Mouse (Mus musculus) fat pad, adult 2 months (tissue): ENCODE measurements around the gene Hnrnph1.

Experiments used
- DNase-seq: peaks from one replicate; pipeline ENCODE4 v3.0.0-alpha.2; 2011; ENCODE audit warnings: low read depth, low spot score; ENCODE audit errors: extremely low read depth

Hnrnph1 gene

DNA sequence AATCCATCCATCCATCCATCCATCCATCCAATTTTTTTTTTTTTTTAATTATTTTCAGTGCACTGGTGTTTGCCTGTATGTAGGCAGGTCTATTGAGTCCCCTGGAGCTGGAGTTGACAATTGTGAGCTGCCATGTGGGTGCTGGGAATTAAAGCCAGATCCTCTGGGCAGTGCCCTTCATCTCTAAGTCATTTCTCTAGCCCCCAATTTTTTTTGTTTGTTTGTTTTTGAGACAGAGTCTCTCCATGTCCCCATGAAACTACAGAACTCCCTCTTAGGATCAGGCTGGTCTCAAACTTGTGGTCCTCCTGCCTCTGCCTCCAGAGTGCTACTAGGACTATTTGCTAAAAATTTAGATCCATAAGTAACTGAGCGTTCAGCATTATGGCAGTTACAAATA is 4.9 kb upstream of the Hnrnph1 start:
- DNase-seq = no peak

DNA sequence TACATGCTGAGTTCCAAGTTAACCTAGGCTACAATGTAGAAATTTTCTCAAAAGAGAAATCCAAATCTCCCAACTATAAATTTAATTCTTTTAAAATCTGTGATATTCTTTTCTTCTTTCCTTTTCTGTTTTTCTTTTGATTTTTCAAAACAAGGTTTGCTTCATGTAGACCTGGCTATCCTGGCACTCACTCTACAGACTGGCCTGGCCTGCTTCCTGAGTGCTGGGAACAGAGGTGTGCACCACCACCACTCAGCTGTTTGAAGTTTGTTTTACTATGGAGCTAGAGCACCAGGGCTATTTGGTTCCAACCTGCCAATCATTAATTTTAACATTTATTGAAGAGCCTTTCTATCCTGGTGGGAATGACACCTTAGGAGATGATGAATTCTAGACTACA is 3.7 kb upstream of the Hnrnph1 start:
- DNase-seq = no peak

DNA sequence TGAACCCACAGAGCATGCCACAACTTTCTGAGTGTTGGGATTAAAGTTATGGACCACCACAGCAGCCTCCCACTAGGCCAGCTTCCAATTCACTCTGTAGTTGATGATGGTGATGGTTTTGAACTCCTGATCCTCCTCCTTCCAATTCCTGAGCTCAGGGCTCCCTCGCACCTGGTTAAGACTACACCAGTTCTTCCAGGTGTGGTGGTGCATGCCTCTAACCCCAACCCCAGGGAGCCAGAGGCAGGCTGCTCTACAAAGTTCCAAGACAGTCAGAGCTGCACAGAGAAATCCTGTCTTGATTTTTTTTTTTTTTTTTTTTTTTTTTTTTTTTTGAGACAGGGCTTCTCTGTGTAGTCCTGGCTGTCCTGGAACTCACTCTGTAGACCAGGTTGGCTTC is 3.2 kb upstream of the Hnrnph1 start:
- no peak for DNase-seq

DNA sequence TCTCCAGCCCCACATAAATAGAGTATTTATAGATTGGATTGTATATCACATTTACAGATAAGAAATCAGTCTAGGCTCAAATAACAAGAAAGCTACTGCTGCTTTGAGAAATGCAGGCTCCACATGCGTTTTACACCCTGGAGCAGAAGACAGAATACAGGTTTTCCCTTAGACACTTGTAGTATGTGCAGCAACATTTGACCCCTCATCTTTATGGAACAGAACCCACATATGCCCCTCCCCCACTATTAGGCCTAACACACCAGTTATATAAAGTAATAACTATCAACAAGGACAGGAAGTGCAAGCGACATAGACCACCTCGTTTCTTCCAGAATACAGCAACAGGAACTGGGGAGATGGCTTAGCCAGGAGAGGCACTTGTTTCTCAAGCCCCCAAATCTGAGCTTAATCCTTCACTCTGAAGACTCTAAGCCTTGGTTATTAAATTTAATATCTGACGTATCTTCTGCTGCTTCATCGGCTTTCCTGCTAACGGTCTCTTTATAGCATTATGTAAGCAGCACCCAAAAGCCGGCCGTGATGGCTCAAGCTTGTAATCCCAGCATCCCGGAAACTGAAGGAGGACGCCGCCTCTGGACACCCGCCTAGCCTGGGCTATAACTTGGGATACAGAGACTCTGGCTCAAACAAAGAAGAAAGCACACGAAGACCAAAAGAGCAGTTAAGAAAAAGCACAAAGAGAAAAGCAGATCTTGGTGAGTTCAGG is 2.3 kb upstream of the Hnrnph1 start:
- no peak for DNase-seq

DNA sequence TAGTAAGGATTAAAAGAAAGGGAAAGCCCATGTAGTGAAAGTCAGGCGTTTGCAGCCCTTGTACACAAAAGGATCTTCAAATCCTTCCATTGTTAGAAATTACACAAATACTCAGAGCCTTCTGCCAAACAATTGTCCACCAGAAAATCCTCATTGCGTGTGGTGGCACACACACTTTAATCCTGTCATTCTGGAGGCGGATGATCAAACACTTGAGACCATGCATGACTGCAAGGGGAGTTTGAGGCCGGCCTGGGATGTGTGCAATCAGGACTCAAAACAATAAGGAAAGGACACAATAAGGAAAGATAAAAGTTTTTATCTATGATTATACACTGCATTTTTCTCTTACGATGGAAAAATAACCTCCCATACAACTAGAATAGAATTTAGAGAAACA is 1.4 kb upstream of the Hnrnph1 start:
- DNase-seq = no peak

DNA sequence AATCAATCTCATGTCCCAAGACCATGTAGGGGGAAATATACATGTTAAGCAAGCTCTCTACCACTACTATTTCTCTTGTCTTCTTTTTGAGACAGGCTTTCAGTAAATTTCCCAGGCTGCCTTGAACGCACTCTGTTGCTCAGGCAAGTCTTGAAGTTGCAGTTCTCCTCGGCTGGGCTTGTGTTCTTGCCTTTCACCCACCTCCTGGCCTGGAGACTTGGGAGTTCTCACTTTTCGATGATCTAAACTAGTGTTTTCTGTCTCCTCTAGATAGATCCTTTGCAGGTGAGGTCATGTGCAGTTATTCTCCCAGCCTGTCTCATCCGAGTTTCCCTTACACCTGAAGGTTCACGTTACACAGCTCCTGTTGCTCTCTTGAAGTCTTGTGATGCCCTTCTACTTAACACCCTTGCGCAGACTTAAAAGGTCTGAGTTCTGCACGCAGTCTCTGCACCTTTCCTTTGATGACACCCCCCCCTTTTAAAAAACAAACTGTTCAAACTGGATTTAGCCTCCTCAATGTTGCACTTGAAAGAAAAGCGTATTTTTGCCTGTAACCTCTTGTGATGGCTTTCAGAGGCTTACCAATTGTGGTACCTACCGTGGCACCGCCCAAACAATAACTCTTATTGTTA is 517 bp upstream of the Hnrnph1 start:
- DNase-seq = no peak

DNA sequence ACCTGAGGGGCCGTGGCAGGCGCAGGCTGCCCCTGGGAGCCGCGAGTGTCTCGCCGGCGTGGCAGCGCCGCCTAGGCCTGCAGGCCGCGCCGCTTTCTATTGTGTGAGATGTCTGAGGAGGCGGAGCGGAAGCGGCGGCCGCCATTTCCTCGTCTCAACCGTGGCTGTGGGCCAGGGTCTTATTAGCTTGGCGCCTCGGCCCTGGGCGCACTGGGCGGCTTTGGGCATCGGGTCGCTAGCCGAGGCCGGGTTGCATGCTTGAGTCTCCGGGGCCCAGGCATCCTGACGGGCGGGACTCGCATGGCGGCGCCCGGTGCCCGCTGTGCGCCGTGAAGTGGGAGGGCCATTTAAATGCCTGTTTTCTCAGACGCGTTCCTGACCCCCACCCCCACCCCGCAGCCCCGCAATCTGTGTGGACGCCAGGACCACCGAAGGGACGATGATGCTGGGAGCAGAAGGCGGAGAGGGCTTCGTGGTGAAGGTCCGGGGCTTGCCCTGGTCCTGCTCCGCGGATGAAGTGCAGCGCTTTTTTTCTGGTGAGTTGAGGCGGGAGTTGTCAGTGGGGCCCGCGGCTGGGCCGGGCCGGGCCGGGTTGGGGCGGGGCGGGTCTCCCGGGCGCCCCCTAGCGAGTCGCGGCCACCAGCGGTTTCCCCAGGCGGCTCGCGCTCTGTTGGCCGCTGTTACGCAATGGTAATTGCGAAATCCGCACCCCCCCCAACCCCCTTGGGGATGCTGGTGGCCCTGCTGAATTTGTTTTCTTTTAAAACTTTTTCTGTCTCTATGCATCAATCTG is 1.3 kb downstream of the Hnrnph1 start:
- DNase-seq = no peak

DNA sequence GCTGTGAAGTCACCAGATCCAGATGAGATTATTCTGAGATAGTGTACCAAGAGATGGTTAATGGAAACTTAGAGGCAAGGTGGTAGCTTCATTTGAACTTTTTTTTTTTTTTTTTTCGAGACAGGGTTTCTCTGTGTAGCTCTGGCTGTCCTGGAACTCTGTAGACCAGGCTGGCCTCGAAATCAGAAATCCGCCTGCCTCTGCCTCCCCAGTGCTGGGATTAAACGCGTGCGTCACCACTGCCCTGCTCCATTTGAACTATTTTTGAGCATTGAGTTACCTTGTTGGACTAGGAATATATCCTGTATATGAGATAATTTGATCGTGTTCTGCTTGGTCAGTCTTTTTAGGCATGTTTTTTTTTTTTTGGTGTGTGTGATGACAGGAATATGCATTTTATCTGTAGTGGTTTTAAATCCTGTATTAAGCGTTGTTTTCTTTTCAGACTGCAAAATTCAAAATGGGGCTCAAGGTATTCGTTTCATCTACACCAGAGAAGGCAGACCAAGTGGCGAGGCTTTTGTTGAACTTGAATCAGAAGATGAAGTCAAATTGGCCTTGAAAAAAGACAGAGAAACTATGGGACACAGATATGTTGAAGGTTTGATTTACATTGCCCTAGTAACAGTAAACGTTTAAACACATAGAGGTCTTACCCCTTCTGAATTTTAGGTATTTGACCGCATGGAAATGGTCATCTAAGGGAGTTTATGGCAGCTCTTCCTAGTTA is 2.4 kb downstream of the Hnrnph1 start:
- no peak for DNase-seq

DNA sequence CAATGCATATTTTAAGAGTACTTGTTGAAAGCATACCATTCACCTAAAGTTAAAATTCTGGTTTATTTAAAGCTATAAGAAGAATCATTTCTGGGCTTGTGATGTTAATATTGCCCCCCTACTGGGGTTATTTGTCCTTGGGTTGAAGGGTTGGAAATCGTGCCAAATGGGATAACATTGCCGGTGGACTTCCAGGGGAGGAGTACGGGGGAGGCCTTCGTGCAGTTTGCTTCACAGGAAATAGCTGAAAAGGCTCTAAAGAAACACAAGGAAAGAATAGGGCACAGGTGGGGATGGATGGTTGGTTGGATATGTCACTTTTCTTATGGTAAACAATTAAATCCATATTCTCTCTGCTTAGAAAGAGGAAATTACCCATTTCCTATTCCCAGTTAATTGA is 4.5 kb downstream of the Hnrnph1 start:
- DNase-seq = no peak

DNA sequence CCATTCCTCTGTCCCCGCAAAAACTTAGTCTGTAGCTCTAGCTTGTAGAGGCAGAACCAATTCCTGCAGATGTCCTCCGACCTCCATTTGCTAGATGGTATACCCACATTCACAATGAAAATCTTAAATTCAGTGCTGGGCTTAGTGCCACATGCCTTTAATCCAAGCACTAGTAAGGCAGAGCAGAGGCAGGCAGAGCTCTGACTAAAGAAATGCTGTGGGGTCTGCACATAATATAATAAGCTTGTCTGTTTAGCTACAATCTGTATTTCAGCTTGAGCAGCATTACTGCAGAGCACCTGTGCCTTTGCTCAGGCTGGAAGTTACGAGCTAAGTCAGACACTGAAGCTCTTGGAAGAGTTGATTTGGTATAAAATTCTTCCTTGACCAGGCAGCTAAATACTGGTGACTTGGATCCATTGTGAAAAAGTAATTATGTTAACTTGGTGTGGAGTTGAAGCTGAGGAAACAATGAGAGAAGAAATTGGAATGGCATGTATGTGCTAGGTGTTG is 10.4 kb downstream of the Hnrnph1 start:
- no peak for DNase-seq

DNA sequence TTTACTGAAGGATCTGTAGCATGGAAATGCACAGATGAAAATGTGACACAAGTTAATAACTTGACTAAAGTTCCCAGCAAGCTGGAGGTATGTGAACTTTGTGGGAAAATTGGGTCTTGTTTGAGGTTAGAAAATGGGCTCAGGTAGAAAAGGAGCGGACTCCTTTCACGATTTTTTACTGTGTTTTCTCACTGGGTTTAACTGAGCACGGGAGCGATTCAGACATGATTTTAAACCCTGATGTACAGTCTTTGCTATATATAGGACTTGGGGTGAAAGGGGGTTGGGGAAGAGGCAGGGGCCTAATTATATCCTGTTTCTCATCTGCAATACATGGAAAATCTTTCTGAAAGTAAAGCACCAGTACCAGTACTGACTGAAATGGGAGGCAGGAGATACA is 10.9 kb downstream of the Hnrnph1 start:
- no peak for DNase-seq

DNA sequence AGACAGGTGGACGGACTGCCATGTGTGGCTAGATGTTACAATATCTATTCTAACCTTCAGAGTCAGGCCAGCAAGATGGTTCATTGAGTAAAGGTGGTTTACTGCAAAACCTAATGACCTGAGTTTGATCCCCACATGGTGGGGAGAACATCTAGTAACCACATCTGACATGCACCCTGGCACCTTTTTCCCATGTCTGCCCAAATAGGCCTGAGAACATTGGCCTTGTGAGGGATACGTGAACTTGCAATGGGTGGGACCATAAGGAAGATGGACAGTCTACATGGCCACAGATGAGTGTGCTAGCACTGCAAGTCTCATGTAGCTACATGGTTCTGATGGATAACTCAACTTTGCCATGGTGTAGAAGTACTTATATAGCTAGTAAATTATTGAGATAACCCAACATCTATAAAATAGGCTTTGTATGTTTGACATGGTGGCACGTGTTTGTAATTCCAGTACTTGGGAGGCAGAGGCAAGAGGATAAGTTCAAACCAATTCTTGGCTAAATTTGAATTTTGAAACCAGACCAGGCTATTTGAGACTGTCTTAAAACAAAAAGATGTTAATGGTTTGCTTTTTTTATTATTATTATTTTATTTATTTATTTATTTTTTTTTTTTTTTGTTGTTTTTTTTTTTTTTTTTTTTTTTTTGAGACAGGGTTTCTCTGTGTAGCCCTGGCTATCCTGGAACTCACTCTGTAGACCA is 11.6 kb downstream of the Hnrnph1 start:
- DNase-seq = no peak

DNA sequence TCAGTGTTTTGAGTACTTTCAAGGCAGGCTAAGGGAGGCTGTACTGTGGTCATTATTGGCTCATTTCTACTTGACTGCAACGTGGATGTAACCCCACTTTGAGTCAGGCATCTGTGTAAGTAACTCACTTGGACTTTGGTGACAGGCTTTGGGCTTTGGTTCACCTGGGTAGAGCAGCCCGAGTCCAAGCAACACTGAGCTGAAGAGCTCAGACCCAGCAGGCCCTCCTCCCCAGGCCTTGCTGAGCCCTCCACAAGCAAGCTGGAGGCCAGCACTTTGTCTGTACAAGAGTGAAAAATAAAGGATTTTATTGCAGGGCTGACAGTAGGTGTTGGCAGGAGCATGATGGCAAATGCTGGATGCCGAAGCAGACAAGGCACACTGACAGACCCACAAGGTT is 12.2 kb downstream of the Hnrnph1 start:
- no peak for DNase-seq

DNA sequence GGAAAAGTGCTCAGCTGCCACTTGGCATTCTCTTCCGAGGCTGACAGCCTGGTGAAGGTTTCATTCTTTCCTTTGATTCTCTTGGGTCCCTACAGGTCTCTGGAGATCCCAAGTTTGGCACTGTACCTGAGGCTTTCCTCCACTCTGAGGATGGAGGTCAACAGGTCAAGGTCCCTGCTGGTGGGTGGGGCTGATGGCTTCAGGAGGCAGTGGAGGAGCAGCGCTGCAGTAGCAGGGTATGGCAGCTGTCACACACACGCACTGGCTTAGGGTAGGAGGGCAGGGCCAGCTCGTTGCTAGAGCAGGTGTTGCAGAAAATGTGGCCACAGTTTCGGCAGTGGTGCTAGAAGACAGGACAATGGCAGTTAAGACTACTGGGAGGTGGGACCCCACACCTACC is 12.8 kb downstream of the Hnrnph1 start:
- no peak for DNase-seq

DNA sequence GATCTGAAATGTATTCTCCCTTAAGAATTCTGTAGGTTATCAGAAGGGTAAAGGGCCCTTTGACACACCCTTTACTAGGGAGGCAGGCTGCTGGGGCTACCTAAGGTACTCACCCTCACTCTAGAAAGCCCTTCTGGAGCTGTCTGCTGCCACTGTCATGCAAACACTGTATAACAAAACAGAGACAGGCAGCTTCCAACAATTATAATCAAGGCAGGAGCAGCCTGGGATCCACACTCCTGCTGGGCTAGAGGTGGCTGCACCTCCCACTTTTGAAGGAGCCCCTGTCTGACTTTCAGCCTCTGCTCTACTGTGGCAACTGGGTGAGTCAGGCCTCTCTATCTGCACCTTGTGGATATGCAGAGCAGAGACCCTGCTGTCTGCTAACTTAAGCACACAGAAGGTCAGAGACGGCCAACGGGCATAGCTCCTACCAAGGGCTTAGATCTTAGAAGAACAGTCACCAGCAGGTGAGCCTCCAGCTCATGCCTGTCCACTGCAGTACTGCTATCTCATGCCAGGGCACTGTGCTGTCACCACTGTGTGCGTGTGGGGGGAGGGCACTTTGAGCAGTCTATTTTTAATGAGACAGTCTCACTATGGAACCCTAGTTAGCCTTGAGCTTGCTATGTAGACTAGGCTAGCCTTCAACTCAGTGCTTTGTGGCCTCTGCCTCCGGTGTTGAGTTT is 14.6 kb downstream of the Hnrnph1 start:
- DNase-seq = no peak

DNA sequence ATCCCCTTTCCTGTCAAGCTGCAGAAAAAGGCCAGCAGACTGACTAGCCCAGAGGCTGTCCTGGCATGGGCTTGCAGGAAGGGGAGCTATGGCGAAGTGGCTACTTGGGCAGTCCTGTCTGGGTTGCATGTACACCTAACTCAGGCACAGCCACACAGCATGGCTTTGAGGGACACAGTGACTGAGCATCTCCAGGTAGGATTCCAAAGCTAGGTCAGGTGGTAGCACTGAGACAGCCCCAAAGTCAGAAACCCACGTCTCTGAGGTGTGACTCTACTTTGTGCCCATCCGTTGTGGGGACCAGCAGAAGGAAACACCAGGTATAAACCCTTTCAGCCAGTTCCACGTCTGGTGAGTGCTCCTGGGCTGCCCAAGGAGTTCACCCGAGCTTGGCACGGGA is 16.5 kb downstream of the Hnrnph1 start:
- DNase-seq = no peak

DNA sequence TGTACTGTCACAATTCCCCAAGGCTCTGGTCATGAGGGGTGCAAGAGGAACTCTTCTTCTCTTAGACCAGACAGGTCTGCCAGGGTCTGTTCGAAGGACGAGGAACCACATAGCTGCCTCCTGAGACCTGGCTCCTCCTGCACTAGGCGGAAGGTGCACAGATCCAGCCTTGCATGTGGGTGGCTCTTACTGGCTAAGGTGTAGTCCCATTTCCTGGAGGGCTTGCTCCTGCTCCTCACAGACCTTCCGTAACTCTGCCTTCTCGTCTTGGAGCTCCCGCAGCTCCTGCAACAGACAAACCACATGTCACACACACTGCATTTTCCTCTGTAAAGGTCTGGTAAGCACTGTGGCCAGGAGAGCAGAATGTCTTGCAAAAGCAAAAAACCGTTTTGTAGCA is 17.9 kb downstream of the Hnrnph1 start:
- no peak for DNase-seq

DNA sequence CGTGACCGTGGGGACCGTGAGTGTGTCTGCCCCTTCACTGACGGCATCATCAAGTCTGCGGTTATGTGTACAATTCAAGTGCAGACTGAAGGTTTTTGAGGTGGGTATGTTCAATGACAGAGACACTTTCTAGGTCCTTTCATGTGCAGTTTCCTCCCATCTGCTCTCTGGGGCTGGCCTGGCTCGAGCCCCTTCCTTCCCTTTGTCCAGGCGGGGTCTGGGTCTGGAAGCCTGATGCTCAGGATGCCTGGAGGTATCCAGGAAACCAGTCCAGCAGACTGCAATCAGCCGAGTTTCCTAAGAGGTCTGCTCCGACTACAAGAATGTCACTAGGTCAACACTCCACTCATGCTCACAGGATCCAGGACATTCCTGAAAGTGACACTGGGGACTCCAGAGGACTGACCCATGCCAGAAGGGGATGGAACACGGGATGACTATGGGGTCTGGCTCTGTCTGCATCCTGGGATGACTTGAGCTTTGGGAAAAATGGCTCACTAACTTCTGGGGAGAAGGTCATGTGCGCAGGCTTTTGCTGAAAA is 20.0 kb downstream of the Hnrnph1 start:
- DNase-seq = no peak

DNA sequence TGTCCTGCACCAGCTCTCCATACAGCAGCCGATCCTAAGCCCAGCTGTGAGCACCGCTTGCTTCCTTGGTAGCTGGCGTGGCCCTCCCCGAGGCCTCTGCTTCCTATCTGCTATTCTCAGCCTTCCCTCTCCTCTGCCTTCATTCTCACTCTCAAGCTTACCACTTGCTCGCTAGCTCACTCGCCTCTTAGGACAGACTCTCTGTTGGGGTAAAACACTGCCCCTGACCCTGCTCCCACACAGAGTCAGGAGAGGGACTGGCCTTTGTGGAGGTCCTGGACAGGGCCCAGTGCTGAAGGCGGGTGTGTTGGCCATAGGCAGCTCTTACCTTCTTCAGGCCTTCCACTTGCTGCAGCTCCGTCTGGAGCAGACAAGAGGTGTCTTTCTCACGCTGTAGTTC is 20.5 kb downstream of the Hnrnph1 start:
- DNase-seq = no peak

DNA sequence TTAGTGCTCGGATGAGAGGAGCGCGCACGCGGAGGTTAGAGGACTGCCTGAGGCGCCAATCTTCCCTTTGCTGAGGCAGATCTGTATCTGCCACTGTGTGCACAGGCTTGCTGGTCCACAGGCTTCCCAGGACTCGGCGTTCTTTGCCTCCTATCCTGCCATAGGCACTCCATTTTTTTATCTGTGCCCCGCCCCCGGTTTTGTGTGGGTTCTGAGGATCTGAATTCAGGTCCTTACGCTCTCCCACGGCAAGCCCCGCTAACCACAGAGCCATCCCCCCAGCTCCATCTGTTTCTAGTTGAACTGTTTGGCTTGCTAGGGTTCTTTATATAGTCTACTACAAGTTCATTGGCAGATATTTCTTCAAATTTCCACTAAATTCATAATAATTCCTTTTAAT is 22.0 kb downstream of the Hnrnph1 start:
- no peak for DNase-seq
